Mouse (Mus musculus) embryo, embryonic 10 days (tissue): Measurements from ENCODE around the gene Camk2g.
"Not testable (repeated sequence)": the region's sequence is repeated elsewhere in the genome, so short reads cannot be mapped to it uniquely, and the experiment has no call there.

ENCODE experiments used
- DNase-seq: peaks from one replicate; pipeline ENCODE4 v3.0.0-alpha.2; 2015; ENCODE audit warnings: low spot score

The Camk2g gene

GRCm38 (mm10) chr14:20735892-20736390 is 57.9 kb downstream of the Camk2g start:
- DNase-seq, result no peak

- DNase-seq, result no peak
Observed at GRCm38 (mm10) chr14:20735052-20735451, 58.8 kb downstream of the Camk2g start.

- DNase-seq, result peak; percentile 93
Observed at GRCm38 (mm10) chr14:20733952-20734774, 59.7 kb downstream of the Camk2g start, which contains the start of gene Ndst2. Gene Ndst2 (minus strand): TSS chr14:20734562.

GRCm38 (mm10) chr14:20733041-20733951 is 60.6 kb downstream of the Camk2g start:
- DNase-seq, result no peak

DNA sequence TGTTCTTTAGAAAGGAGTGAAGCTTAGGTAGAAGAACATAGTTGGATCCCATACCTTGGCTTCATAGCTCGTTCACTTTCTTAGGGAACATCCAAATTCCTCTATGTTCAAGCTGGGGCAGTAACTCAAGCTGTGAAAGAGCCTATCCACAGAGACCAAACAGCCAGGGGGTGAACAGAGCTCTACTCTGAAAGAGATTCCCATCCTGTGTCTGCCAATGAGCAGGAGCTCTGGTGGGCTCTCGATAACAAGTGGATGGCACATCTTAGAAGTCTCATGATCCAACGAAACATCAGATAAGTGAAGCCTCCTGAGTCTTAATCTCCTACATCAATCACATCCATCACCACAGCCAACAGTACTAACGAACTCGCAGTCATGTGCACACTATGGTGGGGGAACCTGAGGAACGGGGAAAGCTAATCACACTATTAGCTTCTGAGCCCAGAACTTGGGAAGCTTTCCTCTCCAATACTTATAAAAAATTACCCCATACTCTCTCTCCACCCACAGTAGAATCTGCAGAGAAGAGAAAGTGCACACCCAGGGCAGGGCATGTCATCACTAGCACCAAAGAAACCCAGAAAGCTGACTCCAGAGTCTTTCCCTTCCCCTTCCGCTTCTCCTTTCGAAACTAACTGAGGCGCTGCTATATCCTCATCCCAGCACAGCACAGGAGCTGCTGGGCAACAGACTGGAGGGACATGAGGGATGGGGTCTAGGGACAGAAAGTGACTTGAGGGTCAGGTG is 62.9 kb downstream of the Camk2g start:
- DNase-seq, result no peak

DNA sequence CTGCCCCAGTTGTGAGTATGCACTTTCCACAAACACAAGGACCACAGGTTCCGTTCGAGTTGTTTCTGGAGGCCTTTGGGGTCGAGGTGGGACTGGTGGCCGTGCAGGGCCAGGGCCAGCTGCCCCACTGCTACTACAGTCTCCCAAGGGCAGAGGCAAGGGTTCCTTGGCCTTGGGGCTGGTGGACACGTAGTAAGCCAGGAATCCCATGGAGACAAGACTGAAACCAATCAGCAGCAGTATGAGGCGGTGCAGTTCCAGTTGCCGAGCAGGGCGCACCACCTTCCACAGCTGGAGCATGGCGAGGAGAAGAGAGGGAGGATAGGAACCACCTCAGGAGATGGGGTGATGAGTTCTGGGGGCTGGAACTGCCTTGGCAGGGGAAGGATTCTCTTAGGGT is 64.0 kb downstream of the Camk2g start:
- DNase-seq, result no peak

GRCm38 (mm10) chr14:20725660-20726339 is 68.1 kb downstream of the Camk2g start:
- no peak for DNase-seq

DNA sequence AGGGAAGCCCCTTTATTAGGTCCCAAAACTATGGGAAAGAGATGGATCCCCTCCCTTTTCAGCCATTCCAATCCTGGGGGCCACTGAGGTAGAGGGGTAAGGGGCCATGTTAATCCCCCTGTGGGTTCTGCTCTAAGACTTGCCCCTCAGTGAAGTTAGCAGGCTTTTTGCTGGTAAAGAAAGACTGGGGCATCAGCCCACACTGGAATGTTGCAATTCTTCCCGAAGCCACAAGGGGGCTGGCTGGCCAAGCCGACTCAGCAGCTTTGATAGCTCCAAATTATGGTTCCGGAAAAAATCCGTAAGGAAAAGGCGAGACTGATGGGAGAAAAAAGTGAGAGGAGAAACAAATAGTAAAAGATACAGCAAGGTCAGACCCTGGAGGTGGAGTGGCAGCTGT is 69.8 kb downstream of the Camk2g start:
- peak; percentile 71 for DNase-seq

- no peak for DNase-seq
Observed at GRCm38 (mm10) chr14:20723006-20723405, 70.9 kb downstream of the Camk2g start.

GRCm38 (mm10) chr14:20721371-20721770 is 72.5 kb downstream of the Camk2g start:
- no peak for DNase-seq

DNA sequence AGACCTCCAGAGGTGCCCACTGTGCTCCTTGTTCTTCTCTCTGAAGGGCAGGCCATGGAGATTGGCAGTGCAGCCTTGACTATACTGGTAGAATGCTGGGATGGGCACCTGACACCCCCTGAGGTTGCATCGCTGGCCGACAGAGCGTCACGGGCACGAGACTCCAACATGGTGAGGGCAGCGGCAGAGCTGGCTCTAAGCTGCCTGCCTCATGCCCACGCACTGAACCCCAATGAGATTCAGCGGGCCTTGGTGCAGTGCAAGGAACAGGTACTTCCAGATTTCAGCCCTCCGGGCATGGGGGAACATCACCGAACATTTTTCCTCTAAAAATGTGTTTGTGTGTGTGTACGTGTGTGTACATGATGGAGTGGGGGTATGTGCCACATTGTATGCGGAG is 74.1 kb downstream of the Camk2g start:
- DNase-seq, result no peak

- DNase-seq, result no peak
Observed at GRCm38 (mm10) chr14:20718443-20718842, 75.4 kb downstream of the Camk2g start.

DNA sequence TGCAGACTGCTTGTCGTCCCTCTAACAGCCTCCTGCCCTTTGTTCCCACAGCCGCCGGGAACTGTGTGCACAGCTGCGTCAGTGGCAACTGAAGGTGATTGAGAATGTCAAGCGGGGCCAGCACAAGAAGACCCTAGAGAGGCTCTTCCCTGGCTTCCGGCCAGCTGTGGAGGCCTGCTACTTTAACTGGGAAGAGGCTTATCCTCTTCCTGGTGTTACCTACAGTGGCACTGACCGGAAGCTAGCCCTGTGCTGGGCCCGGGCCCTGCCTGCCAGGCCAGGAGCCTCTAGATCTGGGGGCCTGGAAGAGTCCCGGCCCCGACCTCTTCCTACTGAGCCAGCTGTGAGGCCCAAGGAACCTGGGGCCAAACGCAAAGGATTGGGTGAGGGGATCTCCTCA is 80.1 kb downstream of the Camk2g start:
- DNase-seq, result no peak

- DNase-seq, result no peak
Observed at GRCm38 (mm10) chr14:20708239-20708638, 85.6 kb downstream of the Camk2g start.

- peak; percentile 95 for DNase-seq
Observed at GRCm38 (mm10) chr14:20707201-20708190, 86.4 kb downstream of the Camk2g start, which contains the start of gene Zswim8. Gene Zswim8 (plus strand): TSS chr14:20707552.

- not testable (repeated sequence) for DNase-seq
Observed at GRCm38 (mm10) chr14:20703461-20703860, 90.4 kb downstream of the Camk2g start.

DNA sequence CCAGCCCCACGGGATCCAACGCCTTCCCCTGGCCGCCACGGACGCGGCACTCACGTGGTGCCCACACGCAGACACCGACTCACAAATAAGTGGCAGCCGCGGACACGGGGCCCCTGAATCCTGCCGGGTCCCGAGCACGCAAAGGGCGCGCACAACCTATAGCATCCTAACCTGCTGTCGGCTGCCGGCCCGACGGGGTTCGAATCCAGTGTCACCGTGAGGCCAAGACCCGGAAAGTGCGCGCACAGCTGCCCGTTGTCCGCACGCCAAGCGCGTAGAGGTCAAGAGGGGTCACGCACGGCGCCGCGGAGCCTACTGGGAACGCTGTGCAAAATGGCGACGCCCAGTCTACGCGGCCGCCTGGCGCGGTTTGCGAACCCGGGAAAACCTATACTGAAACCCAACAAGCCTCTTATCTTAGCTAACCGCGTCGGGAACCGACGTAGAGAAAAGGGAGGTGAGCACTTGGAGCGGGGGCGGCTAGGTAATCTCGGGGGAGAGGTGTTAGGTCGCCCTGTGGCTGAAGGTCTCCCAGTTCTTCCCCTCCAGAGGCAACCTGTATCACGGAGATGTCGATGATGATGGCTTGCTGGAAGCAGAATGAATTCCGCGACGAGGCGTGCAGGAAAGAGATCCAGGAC is 91.0 kb downstream of the Camk2g start, which contains the start of gene Chchd1:
Gene Chchd1, plus strand, starts transcription at position 266 of the 641 bp plus-strand sequence.
- peak; percentile 97 for DNase-seq

DNA sequence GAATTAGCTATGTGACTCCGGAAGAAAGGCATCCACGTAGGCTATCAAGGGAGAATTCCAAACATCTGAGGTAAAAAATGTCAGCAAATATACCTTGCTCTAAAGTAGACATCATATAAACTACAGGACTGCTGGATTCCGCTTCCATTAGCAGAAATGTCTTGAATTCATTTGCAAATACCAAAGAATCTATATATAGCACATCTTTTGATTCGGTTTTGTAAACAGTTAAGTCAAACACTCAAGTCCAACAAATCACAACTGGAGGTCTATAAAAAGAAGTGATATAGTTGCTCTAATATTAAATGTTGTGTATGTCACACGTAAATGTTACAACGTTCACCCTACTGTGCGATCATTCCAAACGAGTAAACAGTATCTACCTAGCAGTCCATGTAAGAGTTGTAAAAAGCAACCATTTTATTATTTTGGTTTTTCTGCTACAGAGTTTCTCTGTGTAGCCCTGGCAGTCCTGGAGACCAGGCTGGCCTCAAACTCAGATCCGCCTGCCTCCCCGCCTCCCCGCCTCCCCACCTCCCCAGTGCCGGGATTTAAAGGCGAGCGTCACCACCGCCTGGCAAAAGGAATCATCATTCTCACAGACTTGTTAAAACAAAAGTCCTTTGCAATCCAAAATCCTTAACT is 91.7 kb downstream of the Camk2g start:
- no peak for DNase-seq

DNA sequence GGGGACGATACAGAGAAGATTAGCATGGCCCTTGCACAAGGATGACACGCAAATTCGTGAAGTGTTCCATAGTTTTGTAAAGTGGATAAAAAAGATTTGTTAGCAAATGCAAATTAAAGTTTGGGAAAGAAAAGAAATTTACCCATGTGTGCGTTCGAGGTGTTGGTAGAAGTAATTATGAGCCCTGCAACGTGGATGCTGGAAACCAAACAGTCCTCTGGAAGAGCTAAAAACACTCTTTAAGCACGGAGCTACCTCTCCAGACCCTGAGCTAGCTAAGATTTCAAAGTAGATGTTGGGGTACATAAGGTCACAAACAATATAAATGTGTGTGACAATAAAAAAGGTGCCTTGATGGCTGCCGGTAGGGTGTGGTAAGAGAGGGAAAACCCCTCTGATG is 92.3 kb downstream of the Camk2g start:
- DNase-seq, result no peak
